Mouse (Mus musculus) liver, postnatal 0 days (tissue): ENCODE results near the gene Atp1b1. TPM values are rescaled to one million over a fixed set of nuclear protein-coding genes. Genes with fewer than 3 reads are reported as not detected.

Source experiments
- ATAC-seq: fragments of 200-750 bp; cut with Nextera tagmentation; 2 replicates; pipeline ENCODE4 v1.8.0; 2017; ENCODE audit warnings: mild to moderate bottlenecking, moderate library complexity
- DNase-seq: peaks from one replicate; pipeline ENCODE4 v3.0.0-alpha.2; 2016
- H3K27ac ChIP-seq: fragments of 300-500 bp; sonication (generic); 2 replicates; pipeline ENCODE4 v1.5.1; 2014; ENCODE audit warnings: antibody characterized with exemption, moderate library complexity, mild to moderate bottlenecking, low read depth
- H3K27me3 ChIP-seq: fragments of 300-500 bp; sonication (generic); 2 replicates; pipeline ENCODE4 v1.6.1; 2014; ENCODE audit warnings: low read length, control low read depth, mixed read lengths; ENCODE audit not compliant: insufficient read depth
- H3K36me3 ChIP-seq: fragments of 300-500 bp; sonication (generic); replicated peaks from 2 replicates; pipeline ENCODE4 v1.6.1; 2014; ENCODE audit warnings: mild to moderate bottlenecking, control low read depth, low read length, moderate library complexity, mixed read lengths; ENCODE audit not compliant: insufficient read depth
- H3K4me1 ChIP-seq: fragments of 300-500 bp; sonication (generic); 2 replicates; pipeline ENCODE4 v1.6.1; 2014; ENCODE audit warnings: antibody characterized with exemption, mild to moderate bottlenecking, control low read depth; ENCODE audit not compliant: insufficient read depth
- H3K4me2 ChIP-seq: fragments of 300-500 bp; sonication (generic); 2 replicates; pipeline ENCODE4 v1.6.1; 2014; ENCODE audit warnings: low read depth, mild to moderate bottlenecking, low read length, moderate library complexity, mixed read lengths
- H3K4me3 ChIP-seq: fragments of 300-500 bp; sonication (generic); 2 replicates; pipeline ENCODE4 v1.5.1; 2014; ENCODE audit warnings: low read depth, low read length
- H3K9ac ChIP-seq: fragments of 300-500 bp; sonication (generic); replicated peaks from 2 replicates; pipeline ENCODE4 v1.6.1; 2014; ENCODE audit warnings: mild to moderate bottlenecking, moderate library complexity
- H3K9me3 ChIP-seq: fragments of 300-500 bp; sonication (generic); 2 replicates; pipeline ENCODE4 v1.6.1; 2016; ENCODE audit warnings: mild to moderate bottlenecking, control low read depth, low read length, mixed read lengths
- CTCF ChIP-seq: sonication (generic); IDR thresholded peaks from 2 replicates; pipeline ENCODE4 v1.5.1; 2016; ENCODE audit warnings: antibody characterized with exemption, low read depth
- EP300 ChIP-seq: IDR thresholded peaks from 2 replicates; pipeline ENCODE4 v1.6.1; 2016; ENCODE audit warnings: antibody characterized with exemption, low read depth, mild to moderate bottlenecking
- WGBS: fragments of 180-500 bp; shearing (Covaris S2); extraction: QIAGEN DNeasy Blood & Tissue Kit; methylation state at CpG from one replicate; pipeline ENCODE4 v1.1.7; 2014; ENCODE audit not compliant: insufficient replicate concordance; 5-methylcytosine and 5-hydroxymethylcytosine counted together
- polyA plus RNA-seq: library from polyadenylated mRNA; unstranded; fragments of >200 nt; fragmentation: Nextera tagmentation; extraction: Ambion mirVana; gene quantifications from 2 replicates; pipeline ENCODE4 v1.2.1, GENCODE M21; 2015

Atp1b1 gene
- polyA plus RNA-seq, 1 experiment from 2014 or later = 38.6 TPM

GRCm38 (mm10) chr1:164397672-164398071 is 60.5 kb downstream of the Atp1b1 start:
- 49% methylated on average over 4 of the region's 4 CpGs for whole genome bisulfite sequencing
- DNase-seq (no peak), ATAC-seq (no peak)

GRCm38 (mm10) chr1:164395131-164395780 is 62.9 kb downstream of the Atp1b1 start:
- ATAC-seq = no peak
- Histone ChIP-seq H3K9ac (no peak overlapping the region), H3K9me3 (no peaks in the 10 kb centered on the region), H3K27ac (no peak overlapping the region), H3K36me3 (no peaks in the 10 kb centered on the region), H3K4me3 (no peak overlapping the region), H3K27me3 (no peaks in the 10 kb centered on the region), H3K4me1 (no peaks in the 10 kb centered on the region), H3K4me2 (no peak overlapping the region)
- 81% methylated on average over 6 of the region's 6 CpGs for WGBS
- TF ChIP-seq CTCF = no peak
- no peak for TF ChIP-seq EP300
- no peak for DNase-seq

More at GRCm38 (mm10) chr1:164397672-164398071, 60.5 kb downstream of the Atp1b1 start:
- H3K36me3 ChIP-seq = no peaks in the 10 kb centered on the region
- H3K4me3 ChIP-seq = no peak overlapping the region
- no peak for TF ChIP-seq EP300
- no peak for TF ChIP-seq CTCF
- H3K4me1 ChIP-seq = no peaks in the 10 kb centered on the region
- H3K27ac ChIP-seq = no peak overlapping the region
- H3K4me2 ChIP-seq = no peak overlapping the region
- H3K9ac ChIP-seq = no peak overlapping the region
- H3K9me3 ChIP-seq = no peaks in the 10 kb centered on the region
- no peaks in the 10 kb centered on the region for H3K27me3 ChIP-seq

- DNase-seq (no peak), ATAC-seq (no peak)
- Histone ChIP-seq H3K27ac (no peak overlapping the region), H3K4me1 (no peaks in the 10 kb centered on the region), H3K27me3 (no peaks in the 10 kb centered on the region), H3K4me2 (no peak overlapping the region), H3K9ac (no peak overlapping the region), H3K4me3 (no peak overlapping the region), H3K36me3 (no peaks in the 10 kb centered on the region), H3K9me3 (no peaks in the 10 kb centered on the region)
- TF ChIP-seq CTCF (no peak), EP300 (no peak)
- 63% methylated on average over 3 of the region's 3 CpGs for WGBS
Measured at GRCm38 (mm10) chr1:164392176-164392575, 66.0 kb downstream of the Atp1b1 start.

GRCm38 (mm10) chr1:164389743-164390142 is 68.4 kb downstream of the Atp1b1 start:
- no peak for ATAC-seq
- 85% methylated on average over 4 of the region's 4 CpGs for WGBS
- Histone ChIP-seq H3K36me3 (no peaks in the 10 kb centered on the region), H3K9ac (no peak overlapping the region), H3K4me1 (no peaks in the 10 kb centered on the region), H3K4me2 (no peak overlapping the region), H3K9me3 (no peaks in the 10 kb centered on the region), H3K27me3 (no peaks in the 10 kb centered on the region), H3K4me3 (no peak overlapping the region), H3K27ac (no peak overlapping the region)
- TF ChIP-seq EP300 = no peak
- no peak for TF ChIP-seq CTCF
- DNase-seq = no peak

Other genes starting within 250 kb of the Atp1b1 start
- gene Slc19a2, start 209.3 kb downstream of the Atp1b1 start, polyA plus RNA-seq = 31.1 and 31.4 TPM in 2 replicates
- gene Ccdc181, start 182.8 kb downstream of the Atp1b1 start, polyA plus RNA-seq = 2.6 and 2.7 TPM in 2 replicates
- 7.2 and 7.6 TPM in 2 replicates for gene Nme7, start 154.2 kb downstream of the Atp1b1 start, polyA plus RNA-seq
- 9.6 and 9.7 TPM in 2 replicates for gene Blzf1, start 150.9 kb downstream of the Atp1b1 start, polyA plus RNA-seq